Mouse (Mus musculus) bone marrow, adult 2 months (tissue): ENCODE data around the gene Chn1. TPM values are rescaled to one million over a fixed set of nuclear protein-coding genes. Genes with fewer than 3 reads are reported as not detected.

Experiments used
- H3K27ac ChIP-seq: fragments of 200-500 bp; 2 replicates; pipeline ENCODE4 v1.5.1; 2012; ENCODE audit warnings: low read depth, mild to moderate bottlenecking, control low read depth, inconsistent platforms, low read length; ENCODE audit not compliant: control insufficient read depth, poor library complexity, insufficient read depth
- H3K4me1 ChIP-seq: fragments of 200-500 bp; 2 replicates; pipeline ENCODE4 v1.6.1; 2011; ENCODE audit warnings: low read length; ENCODE audit not compliant: control insufficient read depth, insufficient read depth
- H3K4me3 ChIP-seq: fragments of 200-500 bp; replicated peaks from 2 replicates; pipeline ENCODE3; 2011; ENCODE audit warnings: mild to moderate bottlenecking, low read depth, low read length, control low read depth; ENCODE audit not compliant: control insufficient read depth
- CTCF ChIP-seq: fragments of 200-500 bp; IDR thresholded peaks from 2 replicates; pipeline ENCODE4 v1.5.1; 2011; ENCODE audit warnings: low read length, control low read depth; ENCODE audit not compliant: control insufficient read depth, insufficient read depth
- POLR2A ChIP-seq: fragments of 200-500 bp; IDR thresholded peaks from 2 replicates; pipeline ENCODE4 v1.6.1; 2011; ENCODE audit warnings: low read depth, mild to moderate bottlenecking, control low read depth, low read length, borderline replicate concordance; ENCODE audit not compliant: control insufficient read depth
- WGBS: fragments of 180-500 bp; shearing (Covaris S2); methylation state at CpG from one replicate; pipeline ENCODE4 v1.1.7; 2018; 5-methylcytosine and 5-hydroxymethylcytosine counted together
- polyA plus RNA-seq: library from polyadenylated mRNA; stranded (reverse); fragments of >200 nt; gene quantifications from 2 replicates; pipeline ENCODE4 v1.2.4, GENCODE M21; 2011; ENCODE audit warnings: low replicate concordance; ENCODE audit not compliant: missing spikeins, insufficient read depth, insufficient read length

Chn1 gene
- polyA plus RNA-seq, 1 experiment, result not detected

DNA sequence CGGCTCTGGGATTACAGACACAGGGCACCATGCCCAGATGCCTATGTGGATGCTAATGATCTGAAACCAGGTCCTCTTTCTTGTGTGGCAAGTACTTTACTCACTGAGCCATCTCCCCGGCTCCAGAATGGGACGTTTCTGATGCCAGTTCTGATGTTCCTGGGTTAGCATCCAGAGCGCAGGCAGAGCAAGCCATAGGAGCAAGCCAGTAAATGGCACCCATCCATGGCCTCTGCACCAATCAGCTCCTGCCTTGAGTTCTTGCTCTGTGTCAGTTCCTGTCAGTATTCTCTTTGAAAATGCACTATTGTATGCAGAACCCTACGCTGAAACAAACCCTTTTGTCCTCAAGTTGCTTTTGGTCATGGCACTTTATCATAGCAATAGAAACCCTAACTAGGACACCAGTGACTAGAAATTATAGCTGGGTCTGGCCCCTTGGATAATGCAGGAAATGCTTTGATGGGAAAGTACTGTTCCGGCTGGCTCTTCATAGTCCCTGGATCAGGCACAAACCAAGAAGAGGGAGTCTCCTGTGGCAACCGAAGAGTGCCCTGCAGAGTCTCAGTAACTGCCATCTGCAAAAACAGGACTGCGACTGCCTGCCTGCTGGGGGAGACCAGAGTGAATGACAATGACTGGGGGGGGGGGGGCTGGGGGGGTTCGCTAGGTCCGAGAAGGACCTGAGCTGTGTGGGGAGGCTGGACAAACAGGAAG is 188.6 kb downstream of the Chn1 start:
- Histone ChIP-seq H3K4me3 (no peak overlapping the region), H3K4me1 (no peaks in the 10 kb centered on the region), H3K27ac (no peak overlapping the region)
- TF ChIP-seq CTCF, result no peak
- 70% methylated on average over 10 of the region's 10 CpGs for WGBS

- no peaks in the 10 kb centered on the region for H3K4me1 ChIP-seq
- 54% methylated on average over 12 of the region's 12 CpGs for WGBS
- H3K27ac ChIP-seq, result no peak overlapping the region
- no peak overlapping the region for H3K4me3 ChIP-seq
- TF ChIP-seq CTCF (no peak), POLR2A (no peak)
These were observed 189.8 kb downstream of the Chn1 start for GRCm38 (mm10) chr2:73585347-73585831.

GRCm38 (mm10) chr2:73584645-73585346 is 190.3 kb downstream of the Chn1 start:
- Histone ChIP-seq H3K27ac (no peak overlapping the region; the same call in 1 of the 2 replicates), H3K4me3 (peak overlapping the region; percentile 31), H3K4me1 (no peaks in the 10 kb centered on the region)
- WGBS, result 7% methylated on average over 18 of the region's 18 CpGs
- TF ChIP-seq POLR2A, result no peak
- peak; percentile 59 for TF ChIP-seq CTCF

DNA sequence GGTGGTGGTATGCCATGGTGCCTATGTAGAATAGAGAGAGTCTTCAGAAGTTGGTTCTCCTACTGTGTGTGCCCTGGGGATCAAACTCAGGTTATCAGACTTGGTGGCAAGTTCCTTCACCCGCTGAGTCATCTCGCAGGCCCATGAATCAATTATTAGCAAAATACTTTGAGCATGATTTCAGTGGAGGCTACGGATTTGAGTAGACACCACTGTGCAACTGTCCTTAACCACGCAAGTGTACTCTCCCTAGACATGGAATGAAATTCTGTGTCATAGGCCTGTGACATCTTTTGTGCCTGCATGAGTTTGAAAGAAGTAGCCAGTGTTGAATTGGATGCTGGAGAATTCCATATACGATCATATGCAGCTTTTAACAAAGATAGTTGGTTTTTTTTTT is 194.4 kb downstream of the Chn1 start:
- H3K27ac ChIP-seq, result no peak overlapping the region
- TF ChIP-seq POLR2A (no peak), CTCF (no peak)
- no peaks in the 10 kb centered on the region; the same call in 1 of the 2 replicates for H3K4me1 ChIP-seq
- no peak overlapping the region for H3K4me3 ChIP-seq
- WGBS, result 80% methylated on average over 5 of the region's 5 CpGs

GRCm38 (mm10) chr2:73580166-73580565 is 195.0 kb downstream of the Chn1 start, which contains the start of gene Chrna1:
TSS of gene Chrna1 (minus strand) at chr2:73580338.
- 87% methylated on average over 9 of the region's 9 CpGs for WGBS
- TF ChIP-seq CTCF, result no peak
- no peak for TF ChIP-seq POLR2A
- no peak within 1 kb of the TSS; the same call in 1 of the 2 replicates for H3K27ac ChIP-seq

GRCm38 (mm10) chr2:73579168-73579567 is 196.0 kb downstream of the Chn1 start:
- TF ChIP-seq POLR2A (no peak), CTCF (no peak)
- Histone ChIP-seq H3K4me1 (no peaks in the 10 kb centered on the region; the same call in 1 of the 2 replicates), H3K27ac (no peak overlapping the region), H3K4me3 (no peak overlapping the region)
- 53% methylated on average over 5 of the region's 5 CpGs for WGBS

More at GRCm38 (mm10) chr2:73580166-73580565, 195.0 kb downstream of the Chn1 start, which contains the start of gene Chrna1:
- Histone ChIP-seq H3K4me3 (no peak within 1 kb of the TSS), H3K4me1 (no peaks in the 10 kb centered on the region; the same call in 1 of the 2 replicates)

DNA sequence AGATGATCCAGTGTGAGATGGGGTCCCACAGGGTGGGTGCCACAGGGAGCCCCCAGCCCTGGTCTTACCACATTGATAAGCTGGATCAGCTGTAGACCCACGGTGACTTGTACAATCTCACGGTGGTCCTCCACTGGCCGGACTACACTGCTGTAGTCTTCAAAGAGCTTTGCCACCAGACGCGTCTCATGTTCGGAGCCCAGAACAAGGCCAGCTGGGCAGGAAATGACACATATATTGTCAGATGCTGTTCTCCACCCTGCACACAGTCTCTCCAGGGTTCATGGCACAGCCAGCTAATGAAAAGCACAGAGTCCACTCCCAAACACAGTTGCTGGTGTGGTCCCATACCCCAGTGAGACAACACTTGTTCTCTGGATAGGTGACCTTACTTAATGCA is 200.7 kb downstream of the Chn1 start:
- WGBS, result 68% methylated on average over 6 of the region's 6 CpGs
- Histone ChIP-seq H3K27ac (no peak overlapping the region), H3K4me3 (no peak overlapping the region), H3K4me1 (no peaks in the 10 kb centered on the region; the same call in 1 of the 2 replicates)
- no peak for TF ChIP-seq CTCF
- TF ChIP-seq POLR2A, result no peak

DNA sequence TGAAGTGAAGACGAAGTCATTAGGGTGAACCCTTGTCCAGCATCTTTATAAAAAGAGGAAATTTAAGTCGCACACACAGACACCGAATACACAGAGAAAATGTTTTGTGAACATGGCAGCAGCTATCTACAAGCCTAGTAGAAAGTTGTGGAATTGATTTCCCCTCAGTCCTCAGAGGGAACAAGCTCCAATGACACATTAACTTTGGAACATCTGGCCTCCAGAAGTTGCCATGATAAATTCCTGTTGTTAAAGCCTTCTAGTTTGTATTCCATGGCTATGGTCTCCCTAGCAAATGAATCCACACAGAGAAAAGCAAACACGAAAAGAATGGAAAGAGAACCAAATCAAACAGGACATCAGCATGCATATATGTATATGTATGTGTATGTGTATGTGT is 201.6 kb downstream of the Chn1 start:
- Histone ChIP-seq H3K27ac (no peak overlapping the region), H3K4me3 (no peak overlapping the region), H3K4me1 (no peaks in the 10 kb centered on the region; the same call in 1 of the 2 replicates)
- 64% methylated on average over 4 of the region's 4 CpGs for WGBS
- no peak for TF ChIP-seq CTCF
- no peak for TF ChIP-seq POLR2A
